Mouse (Mus musculus) left cerebral cortex, postnatal 14 days (tissue): Measurements from ENCODE around the gene Utp18. TPM values are rescaled to one million over a fixed set of nuclear protein-coding genes. Genes with fewer than 3 reads are reported as not detected.
"Not testable (repeated sequence)": the region's sequence is repeated elsewhere in the genome, so short reads cannot be mapped to it uniquely, and the experiment has no call there.

Source experiments
- DNase-seq, 2 experiments: peaks; one replicate each; pipeline ENCODE4 v3.0.0; 2021 to 2022; ENCODE audit warnings: low spot score in 2 of 2, mixed read lengths in 1 of 2
- intact Hi-C: fragments of 180-260 bp; cut with DNase I; formaldehyde crosslinking; loops from one replicate; pipeline ENCODE4 v1.15.1; 2025
- long read RNA-seq, 2 experiments: library from polyadenylated mRNA; stranded (forward); transcript quantifications; one replicate each; pipeline ENCODE4 v2.0.0; 2021
- total RNA-seq, 2 experiments: library from RNA; stranded (reverse); gene quantifications; 2 replicates each; pipeline ENCODE4 v1.2.3; 2021

Gene Utp18
- total RNA-seq: 10 to 100 TPM; 24.5 to 26.7 TPM
- long read RNA-seq, experiment 1, transcript Utp18-201 (14 exons, 2,613 nt): major isoform, 31 of 38 reads
- long read RNA-seq, experiment 1, partial matches to known transcripts: 2 of 38 reads
- long read RNA-seq, experiment 1, other reads (novel, unspliced or antisense): 5 of 38 reads
- long read RNA-seq, experiment 2, transcript Utp18-201 (14 exons, 2,613 nt): major isoform, 31 of 32 reads
- long read RNA-seq, experiment 2, partial matches to known transcripts: 1 of 32 reads
- long read RNA-seq, experiment 2, other reads (novel, unspliced or antisense): 0 of 32 reads

GRCm38 (mm10) chr11:93885572-93886410 is at the start of gene Utp18, which contains the start of gene Mbtd1:
Utp18 (minus strand) TSS chr11:93885766.
Mbtd1 (plus strand) TSS chr11:93885852.
- intact Hi-C loops: no loop called here
- DNase-seq: peak; percentile 98 to 99

- DNase-seq: no peak
- intact Hi-C loops: no loop called here
These were observed 43.5 kb upstream of the Utp18 start for GRCm38 (mm10) chr11:93929106-93929505.

- intact Hi-C loops, DNase-seq: not testable (repeated sequence)
These were observed 29.5 kb upstream of the Utp18 start for GRCm38 (mm10) chr11:93915019-93915418.

- intact Hi-C loops: no loop called here
These were observed 26.0 kb upstream of the Utp18 start for GRCm38 (mm10) chr11:93911603-93912002.

GRCm38 (mm10) chr11:93908829-93909228 is 23.3 kb upstream of the Utp18 start:
- intact Hi-C loops: no loop called here
- DNase-seq: no peak

More at GRCm38 (mm10) chr11:93911603-93912002, 26.0 kb upstream of the Utp18 start:
- no peak for DNase-seq

- DNase-seq: no peak
- intact Hi-C loops: no loop called here
These were observed 22.3 kb upstream of the Utp18 start for GRCm38 (mm10) chr11:93907839-93908238.

GRCm38 (mm10) chr11:93906834-93907233 is 21.3 kb upstream of the Utp18 start:
- intact Hi-C loops: no loop called here

GRCm38 (mm10) chr11:93897732-93898131 is 12.2 kb upstream of the Utp18 start:
- DNase-seq: no peak
- intact Hi-C loops: no loop called here

More at GRCm38 (mm10) chr11:93906834-93907233, 21.3 kb upstream of the Utp18 start:
- no peak for DNase-seq

GRCm38 (mm10) chr11:93887080-93887447 is 1.5 kb upstream of the Utp18 start:
- peak; percentile 9 to 45 for DNase-seq
- intact Hi-C loops: no loop called here

GRCm38 (mm10) chr11:93886411-93887079 is 979 bp upstream of the Utp18 start:
- peak; percentile 16 to 19 for DNase-seq
- intact Hi-C loops: no loop called here

GRCm38 (mm10) chr11:93884901-93885571 is 530 bp downstream of the Utp18 start:
- intact Hi-C loops: no loop called here
- DNase-seq: peak; percentile 51 to 57

GRCm38 (mm10) chr11:93884068-93884467 is 1.5 kb downstream of the Utp18 start:
- intact Hi-C loops: no loop called here
- no peak for DNase-seq

- DNase-seq: no peak
- intact Hi-C loops: no loop called here
These were observed 22.9 kb downstream of the Utp18 start for GRCm38 (mm10) chr11:93862638-93863037.

- no peak for DNase-seq
- intact Hi-C loops: no loop called here
These were observed 23.4 kb downstream of the Utp18 start for GRCm38 (mm10) chr11:93862045-93862623.

GRCm38 (mm10) chr11:93861193-93861592 is 24.4 kb downstream of the Utp18 start:
- DNase-seq: no peak
- intact Hi-C loops: no loop called here

- intact Hi-C loops: no loop called here
- DNase-seq: no peak
These were observed 24.9 kb downstream of the Utp18 start for GRCm38 (mm10) chr11:93860540-93861172.

- DNase-seq: peak; percentile 92 to 93
- intact Hi-C loops: loop anchor here (5.0 to 10.0 kb wide), 3 partner anchors 94 to 759 kb away; partner anchors contain the start of gene Car10
These were observed 29.1 kb downstream of the Utp18 start for GRCm38 (mm10) chr11:93856284-93856955.

GRCm38 (mm10) chr11:93852546-93852945 is 33.0 kb downstream of the Utp18 start:
- intact Hi-C loops: loop anchor here (10.0 kb wide), 1 partner anchor 708 kb away; no protein-coding TSS in a partner anchor
- no peak for DNase-seq
